Mouse (Mus musculus) C2C12 (cell line): ENCODE data around the gene Ubac2. TPM values are rescaled to one million over a fixed set of nuclear protein-coding genes. Genes with fewer than 3 reads are reported as not detected.

Experiments
- H3K27me3 ChIP-seq: one replicate; pipeline ENCODE4 v1.6.1; 2011; ENCODE audit not compliant: control insufficient read depth, insufficient read depth, insufficient read length
- H3K36me3 ChIP-seq: one replicate; pipeline ENCODE4 v1.6.1; 2011; ENCODE audit not compliant: control insufficient read depth, insufficient read depth
- H3K4me3 ChIP-seq: one replicate; pipeline ENCODE4 v1.5.1; 2011; ENCODE audit warnings: mild to moderate bottlenecking, control low read depth; ENCODE audit not compliant: poor library complexity, insufficient read depth, severe bottlenecking
- H3K79me2 ChIP-seq: one replicate; pipeline ENCODE4 v1.6.1; 2011; ENCODE audit not compliant: control insufficient read depth, insufficient read depth
- H3K79me3 ChIP-seq: one replicate; pipeline ENCODE4 v1.6.1; 2011; ENCODE audit warnings: low read depth, control low read depth
- H3ac ChIP-seq: one replicate; pipeline ENCODE3; 2011; ENCODE audit warnings: low read depth; ENCODE audit not compliant: control insufficient read depth, insufficient read length
- CEBPB ChIP-seq: IDR thresholded peaks from one replicate; pipeline ENCODE4 v1.6.1; 2011; ENCODE audit warnings: low read depth, mild to moderate bottlenecking, control low read depth, moderate library complexity
- CTCF ChIP-seq: IDR thresholded peaks from one replicate; pipeline ENCODE4 v1.5.1; 2011; ENCODE audit not compliant: control insufficient read depth, insufficient read depth, insufficient read length
- FOSL1 ChIP-seq: IDR thresholded peaks from one replicate; pipeline ENCODE4 v1.8.0; 2011; ENCODE audit warnings: mild to moderate bottlenecking, low read length; ENCODE audit not compliant: poor library complexity, insufficient read depth, severe bottlenecking
- MAX ChIP-seq: IDR thresholded peaks from one replicate; pipeline ENCODE4 v1.6.1; 2011; ENCODE audit warnings: mild to moderate bottlenecking, control low read depth
- MYOD1 ChIP-seq: IDR thresholded peaks from one replicate; pipeline ENCODE4 v1.6.1; 2011; ENCODE audit warnings: low read depth; ENCODE audit not compliant: control insufficient read depth, insufficient read length
- MYOG ChIP-seq: IDR thresholded peaks from one replicate; pipeline ENCODE4 v1.6.1; 2011; ENCODE audit not compliant: control insufficient read depth, insufficient read length; ENCODE audit errors: extremely low read depth
- USF1 ChIP-seq: IDR thresholded peaks from one replicate; pipeline ENCODE4 v1.6.1; 2011; ENCODE audit warnings: low read depth, mild to moderate bottlenecking, control low read depth, moderate library complexity
- polyA plus RNA-seq: library from polyadenylated mRNA; unstranded; fragments of >200 nt; fragmentation: generic; extraction: Trizol; gene quantifications from one replicate; pipeline ENCODE4 v1.2.1, GENCODE M21; 2012; ENCODE audit warnings: missing spikeins

The Ubac2 gene
- polyA plus RNA-seq, 1 experiment: 37.8 TPM

DNA sequence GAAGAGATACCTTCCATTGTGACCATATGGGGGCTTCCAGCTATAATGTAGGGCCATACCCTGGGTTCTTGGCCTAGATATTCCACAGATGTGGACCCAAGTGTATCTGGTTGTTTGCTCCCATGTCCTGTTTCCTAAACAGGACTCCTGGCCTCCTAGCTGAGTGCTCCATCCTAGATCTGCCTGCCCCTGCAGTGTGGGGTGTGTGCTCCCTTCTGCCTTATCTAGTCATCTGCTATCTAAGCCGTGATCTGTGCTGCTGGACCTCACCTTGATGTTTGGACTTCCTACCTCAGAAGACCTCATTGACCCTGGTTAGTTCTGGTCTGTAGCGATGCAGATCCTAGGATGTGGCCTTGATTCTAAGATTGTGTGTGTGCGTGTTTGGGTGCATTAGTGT, 111.4 kb downstream of the Ubac2 start:
- Histone ChIP-seq H3K79me2 (no peaks in the 10 kb centered on the region), H3ac (no peak overlapping the region), H3K4me3 (no peak overlapping the region), H3K27me3 (no peaks in the 10 kb centered on the region), H3K79me3 (peaks cover 2% of the 10 kb centered on the region), H3K36me3 (peaks cover 10% of the 10 kb centered on the region)
- TF ChIP-seq MYOD1: no peak
- TF ChIP-seq USF1: no peak
- no peak for TF ChIP-seq MAX
- TF ChIP-seq MYOG: no peak
- no peak for TF ChIP-seq CTCF
- TF ChIP-seq CEBPB: no peak
- no peak for TF ChIP-seq FOSL1

DNA sequence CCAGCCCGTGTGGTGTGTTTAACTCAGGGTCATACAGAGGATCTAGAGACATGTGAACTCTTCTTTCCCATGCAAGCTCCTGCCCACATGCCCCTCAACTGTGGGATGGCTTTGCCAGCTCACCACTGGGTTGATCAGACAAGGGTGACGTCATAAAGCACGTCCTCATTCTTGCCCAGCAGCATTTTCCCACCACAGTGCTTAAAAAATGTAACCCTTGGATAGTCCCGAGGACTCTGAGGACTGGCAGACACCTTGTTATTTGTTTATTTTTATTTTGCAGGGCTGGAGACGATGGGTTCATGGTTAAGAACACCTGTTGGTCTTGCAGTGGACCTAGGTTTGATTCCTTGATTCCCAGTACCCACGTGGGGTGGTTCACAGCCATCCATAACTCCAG, 112.5 kb downstream of the Ubac2 start:
- H3K4me3 ChIP-seq: no peak overlapping the region
- H3K36me3 ChIP-seq: peaks cover 15% of the 10 kb centered on the region
- H3K79me3 ChIP-seq: peaks cover 2% of the 10 kb centered on the region
- H3ac ChIP-seq: no peak overlapping the region
- H3K79me2 ChIP-seq: no peaks in the 10 kb centered on the region
- no peaks in the 10 kb centered on the region for H3K27me3 ChIP-seq
- TF ChIP-seq MYOG: no peak
- no peak for TF ChIP-seq USF1
- no peak for TF ChIP-seq MYOD1
- TF ChIP-seq MAX: no peak

DNA sequence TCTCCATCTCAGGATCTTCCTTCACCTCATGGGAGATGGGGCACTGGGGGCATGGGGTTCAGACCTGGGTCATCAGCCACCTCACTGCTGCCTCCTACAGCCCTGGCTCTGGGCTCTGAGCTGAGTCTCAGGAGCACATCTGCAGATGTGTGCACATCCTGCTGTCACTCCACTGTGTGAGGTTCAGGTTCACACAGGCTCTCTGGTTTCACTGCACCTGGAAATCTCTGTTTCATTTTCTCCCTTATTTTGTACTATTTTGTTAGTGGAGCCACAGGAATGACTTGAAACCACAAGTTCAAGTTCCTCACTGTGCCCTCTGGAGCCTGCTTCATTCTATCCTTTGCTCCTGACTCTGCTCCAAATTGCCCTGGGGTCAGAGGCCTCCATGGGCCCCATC, 113.5 kb downstream of the Ubac2 start:
- Histone ChIP-seq H3K27me3 (no peaks in the 10 kb centered on the region), H3ac (no peak overlapping the region), H3K4me3 (no peak overlapping the region), H3K79me2 (no peaks in the 10 kb centered on the region), H3K79me3 (peaks cover 2% of the 10 kb centered on the region), H3K36me3 (peaks cover 23% of the 10 kb centered on the region)
- no peak for TF ChIP-seq FOSL1
- TF ChIP-seq CTCF: no peak
- no peak for TF ChIP-seq MYOG
- no peak for TF ChIP-seq CEBPB
- TF ChIP-seq MYOD1: no peak
- TF ChIP-seq MAX: no peak
- TF ChIP-seq USF1: no peak

DNA sequence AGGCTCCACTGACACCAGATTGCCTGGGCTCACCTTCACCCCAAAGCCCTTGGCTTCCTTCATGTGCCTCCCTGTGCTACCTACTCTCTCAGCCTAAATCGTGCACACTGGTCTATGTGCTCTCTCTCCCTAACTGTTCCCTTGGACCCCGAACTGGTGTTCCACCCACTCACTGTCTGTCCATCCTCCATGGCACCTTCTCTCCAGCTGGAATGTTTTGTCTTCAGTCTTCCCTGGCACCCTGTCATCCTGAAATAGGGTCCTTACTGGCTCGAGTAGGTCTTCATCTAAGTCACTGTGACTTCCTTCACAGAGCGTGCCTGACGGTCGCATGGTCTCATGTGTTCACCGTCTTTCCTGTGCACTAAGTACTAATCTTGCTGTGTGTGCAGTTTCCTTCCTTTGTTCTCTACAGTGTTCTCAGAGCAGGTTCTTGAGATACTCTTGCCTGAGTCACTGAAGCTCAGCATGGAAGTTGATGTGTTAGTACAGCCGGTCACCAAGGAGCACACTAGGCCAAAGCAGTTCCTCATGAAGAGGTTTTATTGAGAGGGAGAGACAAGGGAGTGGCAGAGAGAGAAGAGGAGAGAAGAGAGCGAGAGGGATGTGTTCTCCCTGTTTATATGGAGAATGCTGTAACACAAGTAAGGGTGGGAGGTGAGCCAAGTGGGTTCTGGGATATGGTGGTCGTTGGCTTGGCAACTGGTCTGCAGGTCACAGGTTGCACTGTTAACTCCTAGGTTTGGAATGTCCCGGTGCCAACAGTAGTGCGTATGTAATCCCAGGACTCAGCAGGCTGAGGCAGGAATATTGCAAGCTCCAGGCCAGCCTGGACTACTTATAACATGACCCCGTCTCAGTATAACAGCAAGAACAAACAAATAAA, 114.2 kb downstream of the Ubac2 start:
- no peak for TF ChIP-seq CTCF
- no peak for TF ChIP-seq MYOD1
- TF ChIP-seq USF1: no peak
- TF ChIP-seq MAX: no peak
- no peak for TF ChIP-seq MYOG
- TF ChIP-seq CEBPB: no peak
- no peak for TF ChIP-seq FOSL1
- peaks cover 23% of the 10 kb centered on the region for H3K36me3 ChIP-seq

DNA sequence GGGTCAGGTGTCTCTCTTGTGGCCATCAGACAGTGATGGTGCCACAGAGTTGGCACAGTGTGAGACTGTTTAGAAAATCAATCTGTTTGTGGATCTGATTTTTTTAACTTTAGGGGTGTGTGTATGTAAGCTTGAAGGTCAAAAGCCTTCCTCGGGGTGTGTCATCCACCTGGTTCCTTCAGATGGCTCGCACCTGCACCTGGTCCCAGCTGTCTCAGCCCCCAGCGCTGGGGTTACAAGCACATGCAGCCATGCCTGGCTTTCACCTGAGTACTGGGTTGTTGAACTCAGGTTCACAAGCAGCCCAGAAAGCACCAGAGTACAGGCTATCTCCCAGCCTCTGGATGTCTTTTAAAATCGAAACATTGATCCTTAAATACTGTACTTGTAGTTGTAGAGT, 115.2 kb downstream of the Ubac2 start:
- Histone ChIP-seq H3K36me3 (peaks cover 23% of the 10 kb centered on the region), H3K79me3 (peaks cover 2% of the 10 kb centered on the region), H3K27me3 (no peaks in the 10 kb centered on the region), H3K4me3 (no peak overlapping the region), H3K79me2 (no peaks in the 10 kb centered on the region), H3ac (no peak overlapping the region)
- no peak for TF ChIP-seq CTCF

More for the DNA sequence above, 114.2 kb downstream of the Ubac2 start:
- peaks cover 2% of the 10 kb centered on the region for H3K79me3 ChIP-seq
- no peak overlapping the region for H3K4me3 ChIP-seq
- no peaks in the 10 kb centered on the region for H3K79me2 ChIP-seq
- H3K27me3 ChIP-seq: no peaks in the 10 kb centered on the region
- H3ac ChIP-seq: no peak overlapping the region

DNA sequence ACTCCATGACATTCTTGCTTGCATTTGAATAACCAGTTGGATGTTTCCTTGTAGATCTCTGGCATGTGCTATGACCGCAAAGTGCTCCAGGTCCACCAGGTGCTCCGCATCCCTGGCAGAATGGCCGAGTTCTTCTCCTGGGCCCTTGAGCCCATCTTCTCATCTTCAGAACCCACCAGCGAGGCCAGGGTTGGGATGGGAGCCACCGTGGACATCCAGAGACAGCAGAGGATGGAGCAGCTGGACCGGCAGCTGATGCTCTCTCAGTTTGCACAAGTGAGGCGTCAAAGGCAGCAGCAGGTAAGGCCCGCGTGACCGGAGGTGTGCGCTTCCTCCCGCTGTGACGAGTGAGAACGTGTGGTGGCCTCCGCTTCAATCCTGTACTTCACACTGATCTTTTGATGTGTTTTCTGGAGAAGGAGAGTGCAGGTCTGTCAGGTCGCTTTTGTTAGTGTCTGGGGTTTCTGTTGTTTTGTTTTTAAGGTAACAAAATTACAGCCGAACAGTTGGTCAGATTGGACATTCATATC, 115.8 kb downstream of the Ubac2 start:
- Histone ChIP-seq H3K79me3 (peaks cover 2% of the 10 kb centered on the region), H3ac (no peak overlapping the region), H3K79me2 (no peaks in the 10 kb centered on the region), H3K36me3 (peaks cover 23% of the 10 kb centered on the region), H3K27me3 (no peaks in the 10 kb centered on the region), H3K4me3 (no peak overlapping the region)
- TF ChIP-seq CTCF (no peak), USF1 (no peak), MYOD1 (no peak), MAX (no peak), MYOG (no peak), FOSL1 (no peak), CEBPB (no peak)
